Mouse (Mus musculus): ENCODE results near the gene Ctsl.

Gene Ctsl

GRCm38 (mm10) chr13:64373695-64374094 lies 3.0 kb upstream of the Ctsl start:
- no peak for DNase-seq (ENCODE audit: low read depth, low spot score)

DNA sequence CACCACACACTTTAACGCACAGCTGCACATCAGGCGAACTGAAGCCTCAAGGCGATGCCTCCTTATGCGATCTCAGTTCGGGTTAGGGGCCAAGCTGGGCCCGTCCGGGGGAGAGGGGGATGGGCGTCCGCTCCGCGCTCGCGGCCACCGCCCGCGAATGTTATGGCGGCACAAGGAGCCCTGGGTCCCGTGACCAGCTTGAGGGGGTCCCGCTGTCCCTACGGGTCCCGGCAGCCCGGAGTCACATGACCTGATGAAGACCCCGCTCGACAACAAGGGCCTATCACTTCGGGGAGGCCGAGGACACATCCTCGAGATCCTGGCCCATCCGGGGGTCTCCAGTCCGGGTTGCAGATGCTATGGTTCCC lies 901 bp downstream of the Ctsl start:
- peak; percentile 14 for DNase-seq (ENCODE audit: low read depth, low spot score)

GRCm38 (mm10) chr13:64368596-64368995 lies 2.1 kb downstream of the Ctsl start:
- DNase-seq (ENCODE audit: low read depth, low spot score): no peak

GRCm38 (mm10) chr13:64367615-64368014 lies 3.1 kb downstream of the Ctsl start:
- DNase-seq (ENCODE audit: low read depth, low spot score): no peak

DNA sequence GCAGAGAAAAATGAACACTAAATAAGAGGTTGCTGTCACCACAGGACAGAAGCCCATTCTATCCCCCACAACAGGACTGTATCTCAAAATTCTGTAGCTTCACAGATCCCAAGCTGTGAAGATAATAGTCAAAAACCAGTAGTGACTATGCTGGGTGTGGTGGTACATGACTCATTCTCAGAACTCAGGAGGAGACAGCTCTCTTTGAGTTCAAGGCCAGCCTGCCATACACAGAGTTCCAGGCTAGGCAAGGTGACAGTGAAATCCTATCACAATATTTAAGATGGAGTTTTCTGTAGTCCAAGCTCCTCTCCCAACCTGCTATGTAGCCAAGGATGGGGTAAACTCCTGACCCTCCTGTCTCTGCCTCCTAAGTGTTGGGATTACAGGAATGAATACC lies 5.4 kb downstream of the Ctsl start:
- no peak for DNase-seq (ENCODE audit: low read depth, low spot score)

DNA sequence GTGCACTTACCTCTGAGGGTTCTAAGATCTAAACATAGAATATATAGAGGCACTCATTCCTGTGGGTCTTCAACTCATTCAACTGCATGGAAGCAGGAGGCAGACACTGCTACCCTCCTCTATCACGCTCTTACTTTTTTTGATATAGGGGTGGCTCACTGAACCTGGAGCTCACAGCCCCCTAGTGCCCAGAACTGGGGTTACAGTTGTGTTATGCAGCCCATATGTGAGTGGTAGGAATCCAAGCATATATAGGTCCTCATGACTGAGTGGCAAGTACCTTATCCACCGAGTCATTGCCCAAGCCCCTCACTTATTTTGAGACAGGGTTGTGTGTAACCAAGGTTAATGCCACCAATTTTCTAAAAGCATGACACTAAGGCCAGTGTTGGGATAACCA lies 6.4 kb downstream of the Ctsl start:
- no peak for DNase-seq (ENCODE audit: low read depth, low spot score)

DNA sequence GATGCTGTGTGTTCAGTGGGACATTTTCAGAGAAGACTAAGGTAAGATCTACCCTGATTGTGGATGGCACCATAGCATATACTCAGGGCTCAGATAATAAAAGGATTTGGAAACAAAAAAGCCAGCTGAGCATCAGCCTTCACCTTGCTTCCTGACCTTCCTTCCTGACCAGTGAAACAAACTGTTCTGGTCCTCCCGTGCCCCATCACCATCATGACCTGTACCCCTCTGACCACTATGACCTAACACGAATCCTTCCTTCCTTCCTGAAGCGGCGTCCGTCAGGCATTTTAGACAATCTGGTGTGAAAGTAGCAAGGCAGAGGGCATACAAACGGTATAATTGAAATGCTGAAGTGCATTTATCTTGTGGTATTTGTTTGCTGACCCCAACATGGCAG lies 8.6 kb downstream of the Ctsl start:
- no peak for DNase-seq (ENCODE audit: low read depth, low spot score)

DNA sequence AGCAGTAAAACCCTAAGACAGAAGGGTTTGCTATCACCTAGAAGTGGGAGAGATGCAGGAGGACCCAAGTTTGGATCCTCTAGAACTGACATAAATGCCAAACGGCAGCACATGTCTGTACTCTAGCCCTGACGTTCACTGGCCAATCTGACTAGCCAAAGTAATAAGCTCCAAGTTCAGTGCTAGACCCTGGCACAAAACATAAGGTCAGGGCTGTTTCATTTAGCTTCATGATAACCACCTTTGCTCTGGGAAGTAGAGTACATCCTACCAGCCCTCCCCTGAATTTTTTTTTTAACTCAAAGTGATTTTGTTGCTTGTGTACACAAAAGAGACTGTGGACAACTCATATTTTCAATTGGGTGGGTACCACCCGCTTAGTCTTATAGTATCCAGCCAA lies 9.7 kb downstream of the Ctsl start:
- DNase-seq (ENCODE audit: low read depth, low spot score): no peak

- no peak for DNase-seq (ENCODE audit: low read depth, low spot score)
These were observed 11.0 kb downstream of the Ctsl start for GRCm38 (mm10) chr13:64359702-64360101.

- no peak for DNase-seq (ENCODE audit: low read depth, low spot score)
These were observed 12.2 kb downstream of the Ctsl start for GRCm38 (mm10) chr13:64358476-64358875.

GRCm38 (mm10) chr13:64357389-64357788 lies 13.3 kb downstream of the Ctsl start:
- DNase-seq (ENCODE audit: low read depth, low spot score): no peak

DNA sequence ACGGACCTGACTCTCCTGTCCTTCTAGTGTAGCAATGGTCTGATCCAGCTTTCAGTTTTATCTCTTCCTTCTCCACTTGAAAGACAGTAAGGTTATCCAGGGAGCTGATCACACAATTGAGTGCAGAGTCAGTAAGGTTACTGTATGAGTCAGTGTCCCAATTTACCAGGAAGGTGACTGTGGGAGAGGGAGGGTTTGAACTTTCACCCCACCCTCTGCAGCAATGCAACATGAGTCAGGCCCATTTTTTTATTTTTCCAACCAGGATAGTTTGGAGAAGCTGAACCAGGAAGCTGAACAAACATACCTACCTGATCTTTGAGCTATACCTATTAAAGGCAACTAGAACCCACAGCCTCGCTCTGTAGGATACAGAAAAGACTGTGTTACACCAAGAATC lies 21.2 kb downstream of the Ctsl start:
- DNase-seq (ENCODE audit: low read depth, low spot score): no peak

- DNase-seq (ENCODE audit: low read depth, low spot score): no peak
These were observed 26.6 kb downstream of the Ctsl start for GRCm38 (mm10) chr13:64344082-64344501.

GRCm38 (mm10) chr13:64343598-64343997 lies 27.1 kb downstream of the Ctsl start:
- no peak for DNase-seq (ENCODE audit: low read depth, low spot score)

- no peak for DNase-seq (ENCODE audit: low read depth, low spot score)
These were observed 35.1 kb downstream of the Ctsl start for GRCm38 (mm10) chr13:64335546-64336132.

DNA sequence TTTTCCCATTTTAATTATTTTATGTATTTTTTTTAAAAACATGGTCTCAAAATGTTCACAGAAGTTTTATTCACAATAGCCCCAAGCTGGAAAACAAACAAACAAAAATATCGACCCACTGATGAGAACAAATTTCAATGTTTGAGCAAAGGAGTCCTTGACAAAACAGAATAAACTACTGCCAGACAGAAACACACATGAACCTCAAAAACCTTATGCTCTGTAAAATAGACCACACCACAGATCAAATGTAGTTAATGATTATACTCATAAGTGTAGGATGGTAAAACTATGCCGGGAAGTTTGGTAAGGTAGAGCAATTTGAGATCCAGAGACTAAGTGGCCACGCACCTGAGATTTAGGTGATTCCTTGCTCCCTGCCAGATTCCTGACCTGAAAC lies 37.6 kb downstream of the Ctsl start:
- DNase-seq (ENCODE audit: low read depth, low spot score): no peak

- DNase-seq (ENCODE audit: low read depth, low spot score): no peak
These were observed 38.4 kb downstream of the Ctsl start for GRCm38 (mm10) chr13:64332321-64332720.

- no peak for DNase-seq (ENCODE audit: low read depth, low spot score)
These were observed 48.0 kb downstream of the Ctsl start for GRCm38 (mm10) chr13:64322561-64323281.

DNA sequence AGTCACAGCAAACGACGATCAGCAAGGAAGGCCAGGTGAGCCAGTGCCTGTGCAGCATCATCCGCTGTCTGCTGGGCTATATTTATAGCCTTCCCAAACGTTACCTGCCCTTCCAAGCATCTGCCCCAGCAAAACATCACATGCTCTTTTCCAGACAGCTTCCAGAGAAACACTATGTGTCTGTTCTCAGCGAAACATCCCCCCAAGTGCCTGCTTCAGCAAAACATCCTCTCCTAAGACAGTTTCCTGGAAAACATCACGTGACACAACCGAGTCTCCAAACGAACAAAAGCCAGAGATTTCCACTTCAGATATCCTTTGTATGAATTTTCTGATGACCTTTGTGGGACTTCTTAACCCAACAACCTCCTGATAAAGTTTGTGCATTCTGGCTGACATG lies 50.4 kb downstream of the Ctsl start:
- no peak for DNase-seq (ENCODE audit: low read depth, low spot score)

DNA sequence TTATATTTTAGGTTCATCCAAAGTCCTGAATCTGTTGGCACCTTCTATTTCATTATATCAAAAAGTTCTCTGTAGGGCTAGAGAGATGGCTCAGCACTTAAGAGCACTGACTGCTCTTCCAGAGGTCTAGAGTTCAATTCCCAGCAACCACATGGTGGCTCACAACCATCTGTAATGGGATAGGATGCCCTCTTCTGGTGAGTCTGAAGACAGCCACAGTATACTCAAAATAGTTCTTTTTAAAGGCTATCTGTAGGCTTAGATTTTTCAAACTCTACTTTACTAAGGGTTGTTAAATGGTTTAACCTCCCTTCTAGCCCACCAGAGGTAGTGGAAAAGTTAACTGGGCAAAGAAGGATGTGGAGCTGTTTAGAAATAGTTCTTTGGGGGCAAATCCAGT lies 50.9 kb downstream of the Ctsl start:
- DNase-seq (ENCODE audit: low read depth, low spot score): no peak

- DNase-seq (ENCODE audit: low read depth, low spot score): no peak
These were observed 52.3 kb downstream of the Ctsl start for GRCm38 (mm10) chr13:64318355-64318754.

- DNase-seq (ENCODE audit: low read depth, low spot score): peak; percentile 39
These were observed 55.1 kb downstream of the Ctsl start for GRCm38 (mm10) chr13:64315483-64316050.

DNA sequence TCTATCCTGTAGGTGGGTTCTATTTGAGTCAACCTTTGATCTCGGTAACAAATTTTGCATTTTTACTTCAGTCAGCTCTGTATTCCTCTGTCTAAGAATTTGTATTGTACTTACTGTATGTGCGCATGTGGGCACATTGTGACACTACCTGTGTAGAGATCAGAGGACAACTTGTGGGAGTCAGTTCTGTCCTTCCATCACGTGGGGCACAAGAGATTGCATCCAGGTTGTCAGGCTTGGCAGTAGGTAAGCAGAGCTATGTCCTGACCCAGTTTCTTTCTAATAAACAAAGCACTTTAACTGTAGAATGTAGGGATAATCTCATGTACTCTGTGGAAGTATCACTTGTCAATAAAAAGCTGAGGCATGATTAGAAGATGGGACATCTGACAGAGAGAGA lies 56.6 kb downstream of the Ctsl start:
- DNase-seq (ENCODE audit: low read depth, low spot score): no peak
